Mouse (Mus musculus): ENCODE data around the gene Cacna1c.

GRCm38 (mm10) chr6:119001442-119001841 is 194.8 kb downstream of the Cacna1c start:
- TF ChIP-seq USF1 (IDR thresholded peaks at IDR 0.05; ENCODE audit: low read depth) = no peak
- no peak for TF ChIP-seq MAX (IDR thresholded peaks at IDR 0.05; ENCODE audit: low read depth)
- no peak for TF ChIP-seq TCF12 (IDR thresholded peaks at IDR 0.05; ENCODE audit: insufficient read depth, poor library complexity, severe bottlenecking)
- no peak for TF ChIP-seq TCF3 (IDR thresholded peaks at IDR 0.05; ENCODE audit: insufficient read length, low read depth)
- no peak for TF ChIP-seq POLR2A (IDR thresholded peaks at IDR 0.05; ENCODE audit: insufficient read length, low read depth)
- TF ChIP-seq E2F4 (IDR thresholded peaks at IDR 0.05; ENCODE audit: insufficient read depth) = no peak

Measured in myocyte (in vitro differentiated cells).